Mouse (Mus musculus) erythroblast, embryonic 14.5 days (primary cell): ENCODE measurements around the gene Ovol3. TPM values are rescaled to one million over a fixed set of nuclear protein-coding genes. Genes with fewer than 3 reads are reported as not detected.

ENCODE experiments used
- H3K27me3 ChIP-seq: 2 replicates; pipeline ENCODE4 v1.6.1; 2012; ENCODE audit warnings: inconsistent platforms; ENCODE audit not compliant: control insufficient read depth
- H3K36me3 ChIP-seq: 2 replicates; pipeline ENCODE4 v1.6.1; 2012; ENCODE audit warnings: mild to moderate bottlenecking, inconsistent platforms; ENCODE audit not compliant: control insufficient read depth
- H3K4me1 ChIP-seq: 2 replicates; pipeline ENCODE4 v1.6.1; 2012; ENCODE audit warnings: inconsistent platforms; ENCODE audit not compliant: control insufficient read depth
- H3K4me3 ChIP-seq: replicated peaks from 2 replicates; pipeline ENCODE3; 2012; ENCODE audit warnings: moderate library complexity, mild to moderate bottlenecking, inconsistent platforms
- H3K9me3 ChIP-seq: 2 replicates; pipeline ENCODE4 v1.6.1; 2012; ENCODE audit warnings: low read length, inconsistent platforms, mixed read lengths; ENCODE audit not compliant: control insufficient read depth
- GATA1 ChIP-seq: IDR thresholded peaks from 2 replicates; pipeline ENCODE4 v1.6.1; 2012; ENCODE audit warnings: low read length, inconsistent platforms, mixed read lengths
- TAL1 ChIP-seq: IDR thresholded peaks from 3 replicates; pipeline ENCODE4 v1.6.1; 2012; ENCODE audit warnings: low read length, inconsistent platforms, mixed read lengths
- polyA plus RNA-seq: library from polyadenylated mRNA; stranded (reverse); fragments of >175 nt; gene quantifications from 2 replicates; pipeline ENCODE4 v1.2.3, GENCODE M21; 2012

The Ovol3 gene
- polyA plus RNA-seq, 1 experiment = not detected

DNA sequence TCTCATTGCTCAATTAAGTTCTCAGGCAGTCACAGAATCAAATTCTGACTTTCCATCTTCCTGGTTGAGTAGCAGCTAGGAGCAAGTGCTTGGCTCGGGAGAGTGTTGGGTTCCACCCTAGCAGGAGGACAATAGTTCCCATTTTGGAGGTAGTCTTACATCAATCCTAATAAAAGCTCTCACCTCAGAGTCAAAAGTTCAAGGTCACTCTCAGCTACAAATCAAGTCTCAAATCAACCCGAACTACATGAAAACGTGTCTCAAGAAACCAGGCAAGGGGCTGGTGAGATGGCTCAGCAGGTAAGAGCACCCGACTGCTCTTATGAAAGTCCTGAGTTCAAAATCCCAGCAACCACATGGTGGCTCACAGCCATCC is 46.4 kb downstream of the Ovol3 start:
- no peak overlapping the region for H3K4me3 ChIP-seq

DNA sequence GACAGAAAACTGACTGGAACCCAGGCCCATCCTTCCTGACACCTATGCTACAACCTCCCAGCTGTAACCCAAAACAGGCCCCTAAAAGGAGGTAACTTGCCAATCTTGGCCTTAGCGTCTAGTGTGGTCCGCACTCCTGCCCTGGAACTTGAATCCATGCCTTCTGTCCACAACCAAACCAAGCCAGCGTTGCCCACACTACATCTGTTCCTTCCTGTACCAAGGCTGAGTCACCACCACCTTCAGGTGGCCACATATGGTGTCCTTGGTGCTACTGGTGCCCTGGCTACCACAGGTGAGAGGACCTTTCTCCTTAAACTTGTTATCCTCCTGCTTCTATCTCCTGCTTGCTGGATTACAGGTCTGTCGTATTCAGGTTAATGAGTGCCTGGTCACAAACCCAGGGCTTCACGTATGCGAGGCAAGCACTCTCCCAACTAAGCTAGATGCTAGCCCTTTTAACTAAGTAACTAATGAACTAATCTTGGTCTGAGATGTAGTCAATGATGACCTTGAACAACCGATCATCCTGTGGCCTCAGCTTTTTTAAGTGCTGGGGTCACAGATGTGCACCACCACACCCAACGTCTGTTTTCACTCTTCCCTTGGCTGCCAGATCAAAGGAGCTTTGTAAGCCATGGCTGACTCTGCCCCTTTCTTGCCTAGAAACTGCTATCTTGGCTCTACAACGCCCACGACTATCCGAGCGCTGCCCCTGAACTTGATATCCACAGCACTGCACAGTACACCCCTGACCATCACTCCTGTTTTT is 47.0 kb downstream of the Ovol3 start:
- Histone ChIP-seq H3K36me3 (peaks cover 85% of the 10 kb centered on the region), H3K9me3 (no peaks in the 10 kb centered on the region), H3K4me1 (peaks cover 28% of the 10 kb centered on the region), H3K27me3 (no peaks in the 10 kb centered on the region), H3K4me3 (no peak overlapping the region)
- no peak for TF ChIP-seq TAL1

More for the DNA sequence above, 46.4 kb downstream of the Ovol3 start:
- Histone ChIP-seq H3K4me1 (peaks cover 26% of the 10 kb centered on the region), H3K36me3 (peaks cover 85% of the 10 kb centered on the region), H3K27me3 (no peaks in the 10 kb centered on the region), H3K9me3 (no peaks in the 10 kb centered on the region)
- TF ChIP-seq TAL1 (no peak), GATA1 (no peak)

DNA sequence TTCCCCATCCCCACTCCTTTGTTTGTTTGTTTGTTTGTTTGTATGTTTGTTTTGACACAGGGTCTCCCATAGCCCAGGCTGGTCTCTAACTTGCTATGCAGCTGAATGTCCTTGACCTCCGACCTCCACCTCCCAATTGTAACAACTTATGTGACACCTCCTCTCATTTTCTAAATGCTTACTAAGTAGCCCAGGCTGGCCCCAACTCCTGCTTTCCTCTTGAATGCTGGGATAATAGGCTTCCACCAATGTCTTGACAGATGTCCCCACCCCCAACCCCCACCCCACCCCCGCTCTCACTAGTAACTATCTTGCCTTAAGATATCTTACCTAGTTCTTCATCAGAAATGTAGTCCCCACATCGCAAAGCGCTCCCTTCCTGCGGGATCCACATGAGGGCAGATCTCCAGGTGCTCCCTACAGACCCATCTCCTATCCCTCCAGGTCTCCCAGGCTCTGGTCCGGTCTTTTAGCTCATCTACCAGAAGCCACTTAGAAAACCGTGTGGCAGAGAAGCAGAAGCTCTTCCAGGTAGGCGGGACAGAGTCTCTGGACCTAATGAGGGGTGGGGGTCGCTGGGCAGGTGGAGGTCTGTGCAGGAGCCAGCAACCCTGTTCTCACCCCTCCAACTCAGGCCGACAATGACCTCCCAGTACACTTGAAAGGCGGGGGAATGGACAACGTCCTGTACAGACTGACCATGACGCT is 50.7 kb downstream of the Ovol3 start:
- peaks cover 14% of the 10 kb centered on the region for H3K4me1 ChIP-seq
- no peaks in the 10 kb centered on the region for H3K27me3 ChIP-seq
- TF ChIP-seq TAL1 = no peak
- H3K9me3 ChIP-seq = no peaks in the 10 kb centered on the region
- H3K36me3 ChIP-seq = peaks cover 49% of the 10 kb centered on the region
- H3K4me3 ChIP-seq = no peak overlapping the region

DNA sequence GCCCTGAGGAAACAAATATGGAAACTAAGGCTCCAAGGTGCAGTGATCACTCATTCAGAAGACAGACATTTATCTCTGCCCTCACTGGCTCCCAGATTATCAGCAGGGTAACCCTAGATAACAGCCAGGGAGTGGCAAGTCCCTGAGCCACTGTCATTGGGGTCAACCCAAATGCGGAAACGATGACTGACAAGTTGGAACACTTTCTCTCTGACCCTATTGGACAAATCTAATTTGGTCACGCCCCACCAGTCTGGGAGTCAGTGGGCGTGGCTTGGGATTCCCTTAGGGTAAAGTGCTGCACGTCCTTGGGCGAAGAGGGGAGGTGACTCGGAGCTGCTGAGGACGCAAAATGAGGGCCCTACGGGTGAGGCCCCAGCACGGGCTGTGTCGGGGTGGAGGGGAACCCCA is 51.6 kb downstream of the Ovol3 start, which contains the start of gene Cox7a1:
Gene Cox7a1 (plus strand): TSS at position 266 of the 411 bp plus-strand sequence.
- no peak for TF ChIP-seq TAL1
- peak; percentile 70 for TF ChIP-seq GATA1
- no peaks in the 10 kb centered on the region for H3K9me3 ChIP-seq
- H3K4me3 ChIP-seq = peak within 1 kb of the TSS; percentile 41
- no peaks in the 10 kb centered on the region for H3K27me3 ChIP-seq
- peaks cover 14% of the 10 kb centered on the region for H3K4me1 ChIP-seq
- peaks cover 40% of the 10 kb centered on the region for H3K36me3 ChIP-seq

Other genes with a start within 250 kb of the Ovol3 start
- gene Zfp14, start 184.3 kb downstream of the Ovol3 start, polyA plus RNA-seq = 0.02 TPM in 1 of 2 replicates, not detected in the other
- gene Zfp82, start 162.8 kb downstream of the Ovol3 start, polyA plus RNA-seq = 0.02 TPM in 1 of 2 replicates, not detected in the other
- not detected in 2 replicates for gene Gm26920, start 145.3 kb downstream of the Ovol3 start, polyA plus RNA-seq
- not detected in 2 replicates for gene Zfp566, start 145.2 kb downstream of the Ovol3 start, polyA plus RNA-seq
- gene Zfp260, start 140.9 kb downstream of the Ovol3 start, polyA plus RNA-seq = not detected in 2 replicates
- gene Zfp382, start 113.8 kb downstream of the Ovol3 start, polyA plus RNA-seq = 0.11 TPM in 1 of 2 replicates, not detected in the other
- 0.14 and 0.46 TPM in 2 replicates for gene Zfp146, start 66.0 kb downstream of the Ovol3 start, polyA plus RNA-seq
- gene Cox7a1, start 51.6 kb downstream of the Ovol3 start, polyA plus RNA-seq = 0.12 TPM in 1 of 2 replicates, not detected in the other
- 17.1 and 21.2 TPM in 2 replicates for gene Capns1, start 36.9 kb downstream of the Ovol3 start, polyA plus RNA-seq
- 9.4 and 10.9 TPM in 2 replicates for gene Polr2i, start 3.8 kb downstream of the Ovol3 start, polyA plus RNA-seq
- 2.6 and 4.1 TPM in 2 replicates for gene Tbcb, start 3.5 kb downstream of the Ovol3 start, polyA plus RNA-seq
- gene Thap8, start 44.4 kb upstream of the Ovol3 start, polyA plus RNA-seq = 0.04 TPM in 1 of 2 replicates, not detected in the other
- 14.8 and 30.0 TPM in 2 replicates for gene Wdr62, start 44.7 kb upstream of the Ovol3 start, polyA plus RNA-seq
- not detected in 2 replicates for gene Clip3, start 56.0 kb upstream of the Ovol3 start, polyA plus RNA-seq
- gene Alkbh6, start 73.0 kb upstream of the Ovol3 start, polyA plus RNA-seq = 2.1 and 2.8 TPM in 2 replicates
- gene Syne4, start 79.1 kb upstream of the Ovol3 start, polyA plus RNA-seq = 0.04 and 0.13 TPM in 2 replicates
- gene E130208F15Rik, start 86.0 kb upstream of the Ovol3 start, polyA plus RNA-seq = not detected in 2 replicates
- gene Sdhaf1, start 88.2 kb upstream of the Ovol3 start, polyA plus RNA-seq = 0.45 and 0.47 TPM in 2 replicates
- gene Lrfn3, start 127.0 kb upstream of the Ovol3 start, polyA plus RNA-seq = 0.05 TPM in 1 of 2 replicates, not detected in the other
- 0.91 and 1.6 TPM in 2 replicates for gene Tyrobp, start 178.0 kb upstream of the Ovol3 start, polyA plus RNA-seq
- not detected in 2 replicates for gene Hcst, start 184.1 kb upstream of the Ovol3 start, polyA plus RNA-seq
- 0.23 and 0.30 TPM in 2 replicates for gene Nfkbid, start 186.0 kb upstream of the Ovol3 start, polyA plus RNA-seq
- gene Aplp1, start 209.8 kb upstream of the Ovol3 start, polyA plus RNA-seq = 0.13 and 0.33 TPM in 2 replicates
- gene Kirrel2, start 222.0 kb upstream of the Ovol3 start, polyA plus RNA-seq = 0.02 and 0.05 TPM in 2 replicates
- gene Nphs1, start 222.6 kb upstream of the Ovol3 start, polyA plus RNA-seq = not detected in 2 replicates